Mouse (Mus musculus): ENCODE results near the gene Gm4513. TPM values are rescaled to one million over a fixed set of nuclear protein-coding genes. Genes with fewer than 3 reads are reported as not detected.

Gm4513 gene
- not detected for polyA plus RNA-seq (2017; shearing (Covaris generic))

GRCm38 (mm10) chr7:20598921-20599320, at the start of gene Gm4513:
Gene Gm4513, minus strand, starts transcription at chr7:20599021.

GRCm38 (mm10) chr7:20576141-20576540, 22.7 kb downstream of the Gm4513 start, which contains the start of gene Gm4141:
Gene Gm4141, minus strand, starts transcription at chr7:20576241.

GRCm38 (mm10) chr7:20545657-20546056, 53.2 kb downstream of the Gm4513 start, which contains the start of gene Gm5726:
Gene Gm5726, minus strand, starts transcription at chr7:20545757.

Other genes with a start within 250 kb of the Gm4513 start
- not detected for gene Gm5728, start 223.6 kb downstream of the Gm4513 start, polyA plus RNA-seq (2017; shearing (Covaris generic))
- not detected for gene Vmn1r100, start 181.1 kb downstream of the Gm4513 start, polyA plus RNA-seq (2017; shearing (Covaris generic))
- gene Vmn1r101, start 156.4 kb downstream of the Gm4513 start, polyA plus RNA-seq (2017; shearing (Covaris generic)) = not detected
- 0.19 TPM for gene Gm10670, start 124.1 kb downstream of the Gm4513 start, polyA plus RNA-seq (2017; shearing (Covaris generic))
- gene Vmn1r103, start 88.5 kb downstream of the Gm4513 start, polyA plus RNA-seq (2017; shearing (Covaris generic)) = not detected
- 0.26 TPM for gene Vmn1r104, start 65.2 kb downstream of the Gm4513 start, polyA plus RNA-seq (2017; shearing (Covaris generic))
- not detected for gene Gm5726, start 53.3 kb downstream of the Gm4513 start, polyA plus RNA-seq (2017; shearing (Covaris generic))
- not detected for gene Gm4141, start 22.8 kb downstream of the Gm4513 start, polyA plus RNA-seq (2017; shearing (Covaris generic))
- gene Vmn1r107, start 69.9 kb upstream of the Gm4513 start, polyA plus RNA-seq (2017; shearing (Covaris generic)) = not detected
- not detected for gene Vmn1r111, start 104.2 kb upstream of the Gm4513 start, polyA plus RNA-seq (2017; shearing (Covaris generic))
- not detected for gene Gm10668, start 131.6 kb upstream of the Gm4513 start, polyA plus RNA-seq (2017; shearing (Covaris generic))
- gene Vmn1r112, start 172.2 kb upstream of the Gm4513 start, polyA plus RNA-seq (2017; shearing (Covaris generic)) = not detected
- gene Vmn1r113, start 188.3 kb upstream of the Gm4513 start, polyA plus RNA-seq (2017; shearing (Covaris generic)) = not detected
- gene Vmn1r114, start 213.2 kb upstream of the Gm4513 start, polyA plus RNA-seq (2017; shearing (Covaris generic)) = not detected
- not detected for gene Vmn1r115, start 246.0 kb upstream of the Gm4513 start, polyA plus RNA-seq (2017; shearing (Covaris generic))